In genomic region chr11:17658289-17658688, GRCm38 (mm10) we compare ENCODE assay signal across 16 mouse cellular contexts.
DNase-seq lines count a peak whose midpoint lies in the region; ATAC-seq and TF ChIP-seq lines count a peak whose summit lies in the region.
"Had no signal": no experiment of that assay in that cellular context is flagged by ENCODE, and none has a peak within 500 bp of the region (broad histone marks: within the 10 kb centered on the region; RNA-seq: fewer than 3 reads in every experiment).

No protein-coding gene starts in this region.

- peaks cover 12% of the 10 kb centered on the region for H3K4me1 ChIP-seq in forebrain, embryonic 16.5 days (replicated peaks; ENCODE audit: control insufficient read depth, insufficient read depth, low read length)
- no peaks in the 10 kb centered on the region for H3K4me1 ChIP-seq in midbrain, embryonic 14.5 days (ENCODE audit: control insufficient read depth, insufficient read depth, low read length)
- H3K4me1 ChIP-seq: embryonic facial prominence, embryonic 15.5 days had no signal

- peak; percentile 91 for ATAC-seq in forebrain, embryonic 16.5 days
- ATAC-seq in midbrain, embryonic 14.5 days (ENCODE audit: low FRiP score, low TSS enrichment), result peak; percentile 75; the same call in 1 of the 2 replicates

- no peak for DNase-seq in layer of hippocampus, adult 2 months (ENCODE audit: low spot score in 2 of 2)
- DNase-seq in layer of hippocampus, postnatal 14 days (ENCODE audit: low spot score in 2 of 2), result no peak
- DNase-seq in brain, adult 2 months (ENCODE audit: low read depth, low spot score), result peak; percentile 14
- DNase-seq in midbrain, embryonic 14.5 days, result peak; percentile 67
- no peak for DNase-seq in thymus, postnatal 4 days
- DNase-seq in gastrocnemius, postnatal 25 days, result no peak
- DNase-seq in thymus, postnatal 14 days, result no peak
- DNase-seq: adrenal gland, postnatal 36 days; cerebellum, adult 11-12 months; heart, adult 11 months; kidney, postnatal 25 days; lung, postnatal 36 days had no signal

- no peak overlapping the region for H3K27ac ChIP-seq in layer of hippocampus, adult 2 months
- peak overlapping the region; percentile 52 for H3K27ac ChIP-seq in forebrain, embryonic 16.5 days (ENCODE audit: low read length)
- H3K27ac ChIP-seq in midbrain, embryonic 14.5 days (replicated peaks; ENCODE audit: low read depth, low read length), result no peak overlapping the region
- H3K27ac ChIP-seq: embryonic facial prominence, embryonic 15.5 days; limb, embryonic 12.5 days had no signal

- peak; percentile 52 for TF ChIP-seq CTCF in layer of hippocampus, adult 2 months (conservative IDR thresholded peaks at IDR 0.05)

- no peak overlapping the region for H3K9ac ChIP-seq in forebrain, embryonic 16.5 days (replicated peaks; ENCODE audit: low read depth, low read length)
- no peak overlapping the region for H3K9ac ChIP-seq in midbrain, embryonic 14.5 days (replicated peaks; ENCODE audit: low read length)
- H3K9ac ChIP-seq: embryonic facial prominence, embryonic 15.5 days; limb, embryonic 12.5 days had no signal

- no peak overlapping the region for H3K4me3 ChIP-seq in layer of hippocampus, adult 2 months
- H3K4me3 ChIP-seq in forebrain, embryonic 16.5 days (replicated peaks; ENCODE audit: low read length), result no peak overlapping the region
- no peak overlapping the region for H3K4me3 ChIP-seq in midbrain, embryonic 14.5 days (replicated peaks; ENCODE audit: low read depth, low read length)
- H3K4me3 ChIP-seq: embryonic facial prominence, embryonic 15.5 days; limb, embryonic 12.5 days had no signal

- H3K9me3 ChIP-seq in forebrain, embryonic 16.5 days (ENCODE audit: control insufficient read depth, low read length), result no peaks in the 10 kb centered on the region
- H3K9me3 ChIP-seq in midbrain, embryonic 14.5 days (ENCODE audit: control insufficient read depth, low read length), result no peaks in the 10 kb centered on the region
- H3K9me3 ChIP-seq: embryonic facial prominence, embryonic 15.5 days; G1E; limb, embryonic 12.5 days had no signal

- WGBS in forebrain, embryonic 16.5 days, result 10% methylated on average over 3 of the region's 3 CpGs
- 10% methylated on average over 3 of the region's 3 CpGs for WGBS in midbrain, embryonic 14.5 days

- H3K27me3 ChIP-seq in forebrain, embryonic 16.5 days (replicated peaks; ENCODE audit: control insufficient read depth, insufficient read depth, low read length), result no peaks in the 10 kb centered on the region
- H3K27me3 ChIP-seq in midbrain, embryonic 14.5 days (ENCODE audit: control insufficient read depth, insufficient read depth, low read length), result no peaks in the 10 kb centered on the region
- H3K27me3 ChIP-seq: embryonic facial prominence, embryonic 15.5 days had no signal

- no peak overlapping the region for H3K4me2 ChIP-seq in forebrain, embryonic 16.5 days (ENCODE audit: low read length)
- H3K4me2 ChIP-seq in midbrain, embryonic 14.5 days (ENCODE audit: low read length), result no peak overlapping the region
- H3K4me2 ChIP-seq: embryonic facial prominence, embryonic 15.5 days; limb, embryonic 12.5 days had no signal

- H3K36me3 ChIP-seq in forebrain, embryonic 16.5 days (ENCODE audit: control insufficient read depth, insufficient read depth), result no peaks in the 10 kb centered on the region
- no peaks in the 10 kb centered on the region for H3K36me3 ChIP-seq in midbrain, embryonic 14.5 days (ENCODE audit: control insufficient read depth, insufficient read depth, low read length)
- H3K36me3 ChIP-seq: embryonic facial prominence, embryonic 15.5 days; G1E; limb, embryonic 12.5 days had no signal

Comparison
In these comparisons a context has a peak if more than half of its experiments do, and no peak if none do; other contexts are left out.
1. DNase-seq: peak in brain, adult 2 months (single experiment) and midbrain, embryonic 14.5 days (single experiment); none in layer of hippocampus, adult 2 months (0 of 2), layer of hippocampus, postnatal 14 days (0 of 2), thymus, postnatal 4 days (single experiment), gastrocnemius, postnatal 25 days (single experiment) and thymus, postnatal 14 days (single experiment).